Mouse (Mus musculus): ENCODE results near the gene Nkd1.

Gene Nkd1

GRCm38 (mm10) chr8:88572941-88573645 lies 51.9 kb downstream of the Nkd1 start:
- no peak for DNase-seq (ENCODE audit: low read depth, low spot score)

GRCm38 (mm10) chr8:88574975-88575374 lies 53.8 kb downstream of the Nkd1 start:
- no peak for DNase-seq (ENCODE audit: low read depth, low spot score)

GRCm38 (mm10) chr8:88576351-88577142 lies 55.4 kb downstream of the Nkd1 start:
- DNase-seq (ENCODE audit: low read depth, low spot score): no peak

- no peak for DNase-seq (ENCODE audit: low read depth, low spot score)
Observed at GRCm38 (mm10) chr8:88577666-88578065, 56.5 kb downstream of the Nkd1 start.

- DNase-seq (ENCODE audit: low read depth, low spot score): no peak
Observed at GRCm38 (mm10) chr8:88578413-88579175, 57.4 kb downstream of the Nkd1 start.

- DNase-seq (ENCODE audit: low read depth, low spot score): no peak
Observed at GRCm38 (mm10) chr8:88579246-88579645, 58.1 kb downstream of the Nkd1 start.

GRCm38 (mm10) chr8:88579668-88580330 lies 58.6 kb downstream of the Nkd1 start:
- no peak for DNase-seq (ENCODE audit: low read depth, low spot score)

- no peak for DNase-seq (ENCODE audit: low read depth, low spot score)
Observed at GRCm38 (mm10) chr8:88580785-88581184, 59.6 kb downstream of the Nkd1 start.

- DNase-seq (ENCODE audit: low read depth, low spot score): no peak
Observed at GRCm38 (mm10) chr8:88583863-88584262, 62.7 kb downstream of the Nkd1 start.

GRCm38 (mm10) chr8:88588205-88588889 lies 67.2 kb downstream of the Nkd1 start:
- DNase-seq (ENCODE audit: low read depth, low spot score): no peak

GRCm38 (mm10) chr8:88590226-88590625 lies 69.1 kb downstream of the Nkd1 start:
- no peak for DNase-seq (ENCODE audit: low read depth, low spot score)

- no peak for DNase-seq (ENCODE audit: low read depth, low spot score)
Observed at GRCm38 (mm10) chr8:88593947-88594346, 72.8 kb downstream of the Nkd1 start.

GRCm38 (mm10) chr8:88596042-88596441 lies 74.9 kb downstream of the Nkd1 start:
- no peak for DNase-seq (ENCODE audit: low read depth, low spot score)

GRCm38 (mm10) chr8:88598578-88598977 lies 77.4 kb downstream of the Nkd1 start:
- no peak for DNase-seq (ENCODE audit: low read depth, low spot score)

- DNase-seq (ENCODE audit: low read depth, low spot score): no peak
Observed at GRCm38 (mm10) chr8:88599491-88599890, 78.3 kb downstream of the Nkd1 start.

GRCm38 (mm10) chr8:88603446-88603989 lies 82.4 kb downstream of the Nkd1 start:
- DNase-seq (ENCODE audit: low read depth, low spot score): no peak

GRCm38 (mm10) chr8:88604065-88605038 lies 83.2 kb downstream of the Nkd1 start:
- DNase-seq (ENCODE audit: low read depth, low spot score): peak; percentile 91

- no peak for DNase-seq (ENCODE audit: low read depth, low spot score)
Observed at GRCm38 (mm10) chr8:88605361-88606040, 84.3 kb downstream of the Nkd1 start.

- DNase-seq (ENCODE audit: low read depth, low spot score): peak; percentile 72
Observed at GRCm38 (mm10) chr8:88609036-88609435, 87.9 kb downstream of the Nkd1 start.

All from ES-CJ7 (cell line).